Mouse (Mus musculus): ENCODE data around the gene Masp1. TPM values are rescaled to one million over a fixed set of nuclear protein-coding genes. Genes with fewer than 3 reads are reported as not detected.

Gene Masp1
- polyA plus RNA-seq, 1 experiment: 2.6 TPM

DNA sequence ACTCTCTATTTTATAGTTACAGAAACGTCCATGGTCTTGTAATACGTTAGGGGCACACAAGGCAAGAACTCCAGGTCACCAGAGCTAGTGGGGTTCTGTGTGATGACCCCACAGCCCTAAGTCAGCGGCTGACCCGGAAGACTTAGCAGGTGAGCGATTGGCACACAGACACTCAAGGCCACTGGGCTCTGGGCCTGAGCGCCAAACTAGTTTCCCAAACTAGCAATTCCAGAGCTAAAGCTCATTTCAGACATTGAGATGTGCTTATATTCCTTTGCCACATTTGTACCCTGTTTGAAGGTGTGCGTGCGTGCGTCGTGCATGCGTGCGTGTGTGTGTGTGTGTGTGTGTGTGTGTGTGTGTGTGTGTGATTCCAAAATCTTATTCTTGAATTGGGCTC, 37.8 kb downstream of the Masp1 start:
- H3K36me3 ChIP-seq (ENCODE audit: control insufficient read depth, insufficient read depth, low read length): no peaks in the 10 kb centered on the region
- TF ChIP-seq POLR2A (IDR thresholded peaks at IDR 0.05; ENCODE audit: low read depth, low read length) (no peak), CTCF (conservative IDR thresholded peaks at IDR 0.05; ENCODE audit: insufficient read depth, insufficient read length, low read depth, low read length) (no peak)
- no peak overlapping the region for H3K27ac ChIP-seq (ENCODE audit: insufficient read depth, low read depth, low read length)
- no peaks in the 10 kb centered on the region for H3K27me3 ChIP-seq (replicated peaks; ENCODE audit: control insufficient read depth, insufficient read depth, low read length)
- H3K4me1 ChIP-seq (ENCODE audit: control insufficient read depth, insufficient read depth, low read length): no peaks in the 10 kb centered on the region
- 94% methylated on average over 12 of the region's 12 CpGs for WGBS
- no peak overlapping the region for H3K4me3 ChIP-seq (ENCODE audit: insufficient read depth, low read depth, low read length)
- no peak for DNase-seq

DNA sequence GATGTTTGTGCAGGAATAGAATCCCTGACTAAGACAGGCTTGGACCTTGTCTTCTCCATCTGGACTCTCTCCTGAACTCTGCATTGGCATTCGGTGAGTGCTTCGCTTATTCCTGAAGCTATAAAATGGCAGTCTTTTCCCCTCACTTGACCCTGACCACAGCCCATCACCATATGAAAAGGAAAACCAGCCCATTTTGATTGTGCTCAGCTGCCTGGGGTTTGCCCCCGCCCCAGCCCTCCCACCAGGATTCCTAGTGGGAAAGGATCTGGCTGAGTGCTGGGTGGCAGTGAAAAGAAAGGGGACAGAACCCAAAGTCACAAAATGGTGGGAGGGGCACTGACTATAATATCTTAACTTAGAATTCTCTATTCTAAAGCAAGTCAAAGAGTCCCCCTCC, 38.4 kb downstream of the Masp1 start:
- Histone ChIP-seq H3K4me1 (ENCODE audit: control insufficient read depth, insufficient read depth, low read length) (no peaks in the 10 kb centered on the region), H3K4me3 (ENCODE audit: insufficient read depth, low read depth, low read length) (no peak overlapping the region), H3K27me3 (replicated peaks; ENCODE audit: control insufficient read depth, insufficient read depth, low read length) (no peaks in the 10 kb centered on the region), H3K36me3 (ENCODE audit: control insufficient read depth, insufficient read depth, low read length) (no peaks in the 10 kb centered on the region), H3K27ac (ENCODE audit: insufficient read depth, low read depth, low read length) (no peak overlapping the region)
- 91% methylated on average over 3 of the region's 3 CpGs for WGBS
- no peak for DNase-seq
- no peak for TF ChIP-seq POLR2A (IDR thresholded peaks at IDR 0.05; ENCODE audit: low read depth, low read length)
- no peak for TF ChIP-seq CTCF (conservative IDR thresholded peaks at IDR 0.05; ENCODE audit: insufficient read depth, insufficient read length, low read depth, low read length)

DNA sequence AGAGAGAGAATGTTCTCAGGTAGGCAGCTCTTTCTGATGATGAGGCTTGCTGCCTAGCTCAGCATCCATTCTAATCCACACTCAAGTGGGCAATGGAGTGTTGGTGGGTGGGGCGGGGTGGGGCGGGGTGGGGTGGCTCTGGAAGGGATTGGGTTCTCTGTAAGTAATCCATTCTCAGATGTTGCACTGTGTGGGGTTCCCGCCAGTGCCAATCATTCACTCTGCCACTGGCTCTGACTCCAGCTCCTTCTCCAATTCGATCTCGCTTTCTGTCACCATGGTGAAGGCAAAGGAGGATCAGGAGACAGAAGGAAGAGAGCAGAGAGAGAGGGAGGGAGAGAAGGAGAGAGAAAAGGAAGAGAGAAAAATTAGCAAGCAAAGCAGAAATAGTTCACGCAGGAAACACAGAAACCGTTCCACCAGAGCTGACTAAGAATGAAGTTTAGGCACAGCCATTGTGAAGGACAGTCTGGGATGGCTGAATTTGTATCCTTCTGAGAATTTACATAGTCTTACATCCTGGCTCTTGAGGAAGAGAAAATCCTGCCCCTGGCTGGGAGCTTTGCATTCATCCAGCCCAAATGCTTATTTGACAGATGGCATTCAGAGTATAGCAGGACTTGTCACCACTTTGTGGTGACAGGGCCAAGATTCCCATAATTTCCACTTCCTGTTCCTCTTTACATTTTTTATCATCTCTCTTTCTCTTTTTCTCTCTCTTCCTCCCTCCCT, 40.6 kb downstream of the Masp1 start:
- WGBS: 83% methylated on average over 7 of the region's 7 CpGs
- H3K27ac ChIP-seq (ENCODE audit: insufficient read depth, low read depth, low read length): no peak overlapping the region
- DNase-seq: no peak
- no peaks in the 10 kb centered on the region for H3K4me1 ChIP-seq (ENCODE audit: control insufficient read depth, insufficient read depth, low read length)
- no peak overlapping the region for H3K4me3 ChIP-seq (ENCODE audit: insufficient read depth, low read depth, low read length)
- H3K36me3 ChIP-seq (ENCODE audit: control insufficient read depth, insufficient read depth, low read length): no peaks in the 10 kb centered on the region
- no peak for TF ChIP-seq POLR2A (IDR thresholded peaks at IDR 0.05; ENCODE audit: low read depth, low read length)
- no peak for TF ChIP-seq CTCF (conservative IDR thresholded peaks at IDR 0.05; ENCODE audit: insufficient read depth, insufficient read length, low read depth, low read length)
- no peaks in the 10 kb centered on the region for H3K27me3 ChIP-seq (replicated peaks; ENCODE audit: control insufficient read depth, insufficient read depth, low read length)

DNA sequence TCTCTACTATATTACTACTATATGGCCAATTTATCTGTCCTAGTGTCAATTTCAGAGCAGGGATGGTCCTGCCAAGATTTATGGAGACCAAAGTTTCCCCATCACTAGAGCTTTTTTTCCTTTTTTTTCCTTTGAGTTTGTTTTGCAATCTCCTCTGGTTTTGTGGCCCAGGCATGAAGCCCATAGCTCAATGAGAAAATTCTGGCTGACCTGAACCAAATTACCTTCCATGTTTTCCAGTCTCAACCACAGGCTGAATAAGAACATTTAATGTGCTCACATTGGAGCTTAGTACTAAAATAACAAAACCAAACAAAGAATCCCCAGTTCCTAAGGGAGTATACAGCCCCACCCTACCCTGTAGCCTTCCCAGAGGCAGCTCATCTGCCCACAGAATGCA, 44.0 kb downstream of the Masp1 start:
- Histone ChIP-seq H3K4me1 (ENCODE audit: control insufficient read depth, insufficient read depth, low read length) (no peaks in the 10 kb centered on the region), H3K27ac (ENCODE audit: insufficient read depth, low read depth, low read length) (no peak overlapping the region), H3K27me3 (replicated peaks; ENCODE audit: control insufficient read depth, insufficient read depth, low read length) (no peaks in the 10 kb centered on the region), H3K4me3 (ENCODE audit: insufficient read depth, low read depth, low read length) (no peak overlapping the region), H3K36me3 (ENCODE audit: control insufficient read depth, insufficient read depth, low read length) (no peaks in the 10 kb centered on the region)
- no peak for TF ChIP-seq POLR2A (IDR thresholded peaks at IDR 0.05; ENCODE audit: low read depth, low read length)
- no peak for TF ChIP-seq CTCF (conservative IDR thresholded peaks at IDR 0.05; ENCODE audit: insufficient read depth, insufficient read length, low read depth, low read length)
- DNase-seq: no peak

DNA sequence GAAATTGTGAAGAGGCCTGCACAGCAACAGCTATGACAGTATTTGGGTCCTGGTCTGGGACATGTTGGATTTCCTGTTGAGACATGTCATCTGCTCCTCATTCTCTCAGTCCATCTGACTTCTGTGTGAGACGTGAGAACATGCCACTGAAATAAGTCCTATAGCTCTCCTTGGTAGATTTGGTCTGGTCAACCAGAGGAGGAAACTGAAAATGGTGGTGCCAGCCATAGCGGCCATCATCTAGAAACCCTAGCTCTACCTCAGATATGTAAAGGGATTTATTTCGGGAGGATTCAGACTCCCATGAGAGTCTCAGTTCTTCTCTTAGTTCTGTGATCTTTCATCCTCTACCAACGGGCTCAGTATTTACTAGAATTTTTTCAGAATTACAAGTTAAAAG, 45.0 kb downstream of the Masp1 start:
- WGBS: 86% methylated on average over 4 of the region's 4 CpGs
- TF ChIP-seq CTCF (conservative IDR thresholded peaks at IDR 0.05; ENCODE audit: insufficient read depth, insufficient read length, low read depth, low read length): no peak
- no peak for TF ChIP-seq POLR2A (IDR thresholded peaks at IDR 0.05; ENCODE audit: low read depth, low read length)
- no peaks in the 10 kb centered on the region for H3K27me3 ChIP-seq (replicated peaks; ENCODE audit: control insufficient read depth, insufficient read depth, low read length)
- H3K36me3 ChIP-seq (ENCODE audit: control insufficient read depth, insufficient read depth, low read length): no peaks in the 10 kb centered on the region
- H3K27ac ChIP-seq (ENCODE audit: insufficient read depth, low read depth, low read length): no peak overlapping the region
- H3K4me3 ChIP-seq (ENCODE audit: insufficient read depth, low read depth, low read length): no peak overlapping the region
- no peak for DNase-seq
- H3K4me1 ChIP-seq (ENCODE audit: control insufficient read depth, insufficient read depth, low read length): no peaks in the 10 kb centered on the region

DNA sequence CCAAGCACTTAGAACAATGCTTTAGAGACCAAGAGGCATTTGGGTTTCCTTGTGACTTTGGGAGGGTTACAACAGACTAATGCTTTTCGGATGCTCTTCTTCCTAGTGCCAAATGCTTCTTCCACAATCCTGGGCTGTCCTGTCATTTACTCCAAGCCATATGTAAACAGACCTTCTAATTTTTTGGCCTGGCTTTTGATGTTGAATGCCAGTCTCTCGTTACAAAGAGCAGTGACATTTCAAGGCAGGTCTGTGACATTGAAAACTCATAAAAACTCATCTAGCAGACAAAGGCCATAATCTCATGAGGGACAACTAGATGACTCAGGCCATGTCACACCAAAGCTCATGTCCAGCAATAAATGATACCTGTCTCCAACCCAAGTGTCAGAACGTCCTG, 48.6 kb downstream of the Masp1 start:
- Histone ChIP-seq H3K4me3 (ENCODE audit: insufficient read depth, low read depth, low read length) (no peak overlapping the region), H3K27ac (ENCODE audit: insufficient read depth, low read depth, low read length) (no peak overlapping the region), H3K36me3 (ENCODE audit: control insufficient read depth, insufficient read depth, low read length) (no peaks in the 10 kb centered on the region), H3K27me3 (replicated peaks; ENCODE audit: control insufficient read depth, insufficient read depth, low read length) (no peaks in the 10 kb centered on the region), H3K4me1 (ENCODE audit: control insufficient read depth, insufficient read depth, low read length) (no peaks in the 10 kb centered on the region)
- TF ChIP-seq CTCF (conservative IDR thresholded peaks at IDR 0.05; ENCODE audit: insufficient read depth, insufficient read length, low read depth, low read length) (no peak), POLR2A (IDR thresholded peaks at IDR 0.05; ENCODE audit: low read depth, low read length) (no peak)
- WGBS: 40% methylated on average over 3 of the region's 3 CpGs
- no peak for DNase-seq

DNA sequence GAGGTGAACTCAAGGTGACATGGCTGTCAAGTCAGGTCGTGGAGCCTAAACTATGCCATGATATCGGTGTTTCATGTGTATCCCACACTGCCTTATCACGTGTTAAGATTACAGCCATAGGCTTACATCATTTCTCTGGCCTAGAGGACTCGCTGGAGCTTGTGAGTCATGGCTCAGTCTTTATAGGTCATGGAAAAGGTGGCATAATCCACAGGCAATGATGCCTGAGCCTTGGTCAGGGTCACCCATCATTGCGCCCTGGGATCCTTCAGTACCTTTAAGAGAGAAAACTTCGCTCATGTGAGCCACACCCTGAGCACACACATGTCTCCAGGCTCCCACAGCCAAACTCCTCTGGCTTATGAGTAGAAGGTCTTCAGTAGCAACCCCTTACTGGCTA, 49.1 kb downstream of the Masp1 start:
- Histone ChIP-seq H3K27me3 (replicated peaks; ENCODE audit: control insufficient read depth, insufficient read depth, low read length) (no peaks in the 10 kb centered on the region), H3K4me3 (ENCODE audit: insufficient read depth, low read depth, low read length) (no peak overlapping the region), H3K27ac (ENCODE audit: insufficient read depth, low read depth, low read length) (no peak overlapping the region), H3K36me3 (ENCODE audit: control insufficient read depth, insufficient read depth, low read length) (no peaks in the 10 kb centered on the region), H3K4me1 (ENCODE audit: control insufficient read depth, insufficient read depth, low read length) (no peaks in the 10 kb centered on the region)
- DNase-seq: no peak
- TF ChIP-seq CTCF (conservative IDR thresholded peaks at IDR 0.05; ENCODE audit: insufficient read depth, insufficient read length, low read depth, low read length) (no peak), POLR2A (IDR thresholded peaks at IDR 0.05; ENCODE audit: low read depth, low read length) (no peak)
- 91% methylated on average over 6 of the region's 6 CpGs for WGBS

Data from kidney, adult 2 months (tissue).